Mouse (Mus musculus): ENCODE data around the gene Ptpn18.

GRCm38 (mm10) chr1:34432411-34432775 lies 27.2 kb upstream of the Ptpn18 start:
- TF ChIP-seq CHD2 (IDR thresholded peaks at IDR 0.05; ENCODE audit: low read depth, low read length) = no peak
- no peak for TF ChIP-seq ZC3H11A (IDR thresholded peaks at IDR 0.05; ENCODE audit: borderline replicate concordance, low read depth, low read length)

Data from ES-E14 (cell line).